Mouse (Mus musculus): ENCODE results near the gene Kcnh8. TPM values are rescaled to one million over a fixed set of nuclear protein-coding genes. Genes with fewer than 3 reads are reported as not detected.

The Kcnh8 gene
- 4.1 TPM for polyA plus RNA-seq (2014; fragmentation: Illumina TruSeq; extraction: RNeasy Lipid Tissue Mini Kit (QIAGEN cat#74804); ENCODE audit: low read depth, low replicate concordance)

DNA sequence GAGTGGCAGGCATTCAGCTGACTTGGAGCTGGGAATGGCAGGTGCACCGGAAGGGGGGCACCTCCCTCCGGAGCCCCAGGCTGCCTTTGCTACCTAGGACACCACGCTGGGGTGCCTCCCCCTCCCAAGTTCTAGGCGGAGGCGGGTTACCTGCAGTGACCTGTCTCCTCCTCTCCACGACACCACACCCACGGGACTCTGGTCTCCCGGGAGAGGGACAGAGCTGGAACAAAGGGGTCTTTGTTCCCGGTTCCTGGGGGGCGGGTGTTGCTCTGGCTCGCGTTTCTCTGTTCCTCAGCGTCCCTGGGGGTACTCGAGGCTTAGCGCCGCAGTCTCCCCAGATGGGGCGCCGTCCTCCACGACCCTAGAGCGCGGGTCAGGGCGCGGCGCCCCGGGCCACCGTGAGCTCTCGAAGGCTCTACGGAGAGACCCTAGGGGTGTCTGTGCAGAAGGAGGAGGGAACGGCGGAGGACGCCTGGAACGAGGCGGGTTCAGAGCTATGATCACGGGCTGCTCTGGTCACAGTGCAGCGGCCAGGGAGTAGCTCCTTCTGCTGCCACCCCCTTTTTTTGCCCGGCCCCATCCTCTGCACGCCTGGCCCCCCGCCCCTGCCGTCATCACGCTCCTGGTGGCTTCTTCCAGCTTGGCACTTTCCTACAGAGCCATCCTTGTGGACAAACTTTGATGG is at the start of gene Kcnh8:
Kcnh8 (plus strand) TSS at position 617 of the 688 bp plus-strand sequence.

Data from testis, adult 10 weeks (tissue).